Mouse (Mus musculus): Measurements from ENCODE around the gene Ttc39b.
A peak's percentile ranks its signal among the peaks of the same experiment; 100 is the strongest.
"Not testable (repeated sequence)": the region's sequence is repeated elsewhere in the genome, so short reads cannot be mapped to it uniquely, and the experiment has no call there.

The Ttc39b gene

DNA sequence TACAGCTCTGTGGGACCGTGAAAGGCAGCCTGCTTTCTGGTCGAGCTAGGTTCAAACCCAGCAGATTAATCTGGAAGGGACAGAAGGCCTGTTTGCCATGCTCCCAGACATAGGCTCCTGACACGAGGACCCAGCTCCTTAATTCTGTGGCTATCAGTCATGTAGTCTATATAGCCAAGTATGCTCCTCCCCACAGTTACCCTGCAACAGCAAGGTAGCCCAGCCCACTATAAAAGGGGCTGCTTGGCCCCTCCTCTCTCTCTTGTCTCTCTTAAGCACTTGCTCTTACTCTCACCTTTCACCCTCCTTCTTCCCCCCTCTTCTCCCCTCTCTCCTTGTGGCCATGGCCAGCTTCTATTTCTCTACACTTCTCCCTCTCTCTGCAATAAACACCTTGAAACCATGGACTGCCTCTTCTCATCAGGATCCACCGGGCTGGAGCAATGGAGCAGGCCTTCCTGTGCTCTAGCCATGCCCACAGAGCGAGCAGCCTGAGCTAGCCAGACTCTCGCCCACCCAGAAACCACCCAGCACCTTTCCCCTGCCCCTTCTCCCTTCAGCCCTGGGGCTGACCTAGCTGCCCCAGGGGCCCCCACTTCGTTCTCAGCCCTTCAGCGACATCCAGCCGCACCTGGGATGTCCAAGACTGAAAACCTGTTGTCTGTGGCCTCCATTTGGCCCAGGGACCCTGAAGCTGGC lies 51.0 kb downstream of the Ttc39b start:
- no peak for DNase-seq

DNA sequence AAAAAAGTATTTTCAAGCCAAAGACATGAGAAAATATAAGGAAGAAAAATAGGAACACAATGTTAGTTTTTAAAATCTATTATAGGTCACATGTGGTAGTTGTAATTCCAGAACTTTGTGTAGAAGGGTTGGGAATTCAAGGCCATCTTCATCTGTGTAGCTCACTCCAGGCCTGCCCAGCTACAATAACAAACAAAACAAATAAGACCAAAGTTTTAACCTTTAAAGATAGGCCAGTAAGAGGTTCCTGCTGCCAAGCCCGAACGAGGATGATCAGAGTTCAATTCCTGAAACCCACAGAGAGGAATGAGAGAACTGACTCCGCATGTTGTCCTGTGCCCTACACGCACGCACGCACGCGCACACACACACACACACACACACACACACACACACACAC lies 53.6 kb downstream of the Ttc39b start:
- DNase-seq: no peak

DNA sequence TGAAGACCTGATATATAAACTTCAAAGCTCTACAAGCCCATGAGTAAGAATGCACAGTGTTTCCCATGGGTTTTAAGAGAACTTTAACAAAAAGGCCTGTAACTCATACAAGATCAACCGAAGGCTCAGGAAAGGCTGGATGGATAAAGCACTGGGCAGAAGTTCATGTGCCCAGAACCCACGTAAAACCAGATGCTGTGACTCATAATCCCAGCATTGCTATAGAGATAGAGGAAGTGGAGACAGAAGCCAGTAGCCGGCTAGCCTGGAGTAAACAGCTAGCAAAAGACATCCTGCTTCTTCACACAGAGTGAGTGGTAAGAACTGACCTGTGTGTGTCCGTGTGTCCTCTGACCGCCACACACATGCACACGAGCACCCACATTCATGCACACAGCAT lies 54.4 kb downstream of the Ttc39b start:
- DNase-seq: no peak

DNA sequence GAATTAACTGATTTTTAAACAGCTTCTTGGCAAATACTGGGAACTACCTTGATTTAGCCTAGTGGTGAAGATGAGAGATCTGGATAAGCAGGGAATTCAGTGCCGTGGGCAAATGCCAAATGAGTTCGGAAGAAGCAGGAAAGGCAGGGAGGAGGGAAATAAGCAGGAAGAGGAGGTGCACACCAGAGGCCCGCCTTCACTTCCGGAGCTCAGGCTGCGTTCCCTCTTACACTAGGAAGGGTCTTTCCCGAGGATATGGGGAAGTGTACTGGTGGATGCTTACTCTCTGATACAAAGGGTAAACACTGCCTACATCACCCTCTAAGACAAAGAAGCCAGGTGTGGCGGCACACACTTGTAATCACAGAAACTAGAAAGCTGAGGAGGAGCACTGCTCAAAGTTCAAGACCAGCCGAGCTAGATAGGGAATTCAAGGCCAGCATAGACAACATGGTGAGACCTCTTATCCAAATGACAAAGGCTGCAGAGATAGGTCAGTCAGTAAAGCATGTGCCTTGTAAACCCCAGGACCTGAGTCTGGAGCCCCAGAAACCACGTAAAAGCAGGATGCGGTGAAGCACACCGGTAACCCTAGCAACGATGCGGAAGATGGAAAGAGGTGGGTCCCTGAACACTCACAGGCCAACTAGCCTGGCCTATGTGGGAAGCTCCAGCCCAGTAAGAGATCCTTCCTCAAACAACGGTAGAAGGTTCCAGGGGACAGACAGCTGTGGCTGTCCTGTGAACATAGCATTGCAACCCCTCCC lies 57.9 kb downstream of the Ttc39b start:
- DNase-seq: no peak

DNA sequence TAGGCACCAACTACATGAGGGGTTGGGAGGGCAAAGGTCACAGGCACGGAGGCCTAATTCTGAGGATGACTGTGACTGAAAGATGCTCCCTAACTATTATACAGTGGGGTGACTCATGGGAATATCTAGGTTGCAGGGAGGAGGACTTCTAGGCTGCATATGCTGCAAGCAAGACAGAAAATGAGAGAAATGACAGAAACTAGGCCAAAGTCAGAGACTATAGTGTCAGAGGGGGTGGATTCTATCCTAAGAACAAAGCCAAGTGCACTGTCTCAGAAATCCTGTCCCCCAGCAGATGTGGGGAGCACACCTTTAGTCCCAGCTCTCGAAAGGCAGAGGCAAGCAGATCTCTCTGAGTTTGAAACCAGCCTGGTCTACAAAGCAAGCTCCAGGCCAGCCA lies 59.2 kb downstream of the Ttc39b start:
- no peak for DNase-seq

DNA sequence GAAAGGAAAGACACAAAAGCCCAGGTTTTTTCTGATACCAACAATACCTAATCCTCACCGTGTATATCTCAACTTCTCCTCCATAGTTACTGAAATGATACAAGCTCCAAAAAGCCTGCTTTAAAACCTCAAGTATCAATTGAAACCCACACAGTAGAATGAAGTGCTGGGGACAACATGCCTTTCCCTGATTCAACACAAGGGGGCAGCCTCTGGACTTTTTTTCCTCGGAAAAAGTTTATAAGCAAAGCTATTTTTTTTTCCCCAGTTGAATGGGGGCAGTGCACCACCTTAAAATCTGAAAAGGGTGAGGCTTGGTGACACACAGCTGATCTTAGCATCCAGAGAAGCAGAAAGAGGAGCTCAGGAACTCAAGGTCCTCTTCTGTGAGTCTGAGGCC lies 62.1 kb downstream of the Ttc39b start:
- DNase-seq: peak; percentile 60

DNA sequence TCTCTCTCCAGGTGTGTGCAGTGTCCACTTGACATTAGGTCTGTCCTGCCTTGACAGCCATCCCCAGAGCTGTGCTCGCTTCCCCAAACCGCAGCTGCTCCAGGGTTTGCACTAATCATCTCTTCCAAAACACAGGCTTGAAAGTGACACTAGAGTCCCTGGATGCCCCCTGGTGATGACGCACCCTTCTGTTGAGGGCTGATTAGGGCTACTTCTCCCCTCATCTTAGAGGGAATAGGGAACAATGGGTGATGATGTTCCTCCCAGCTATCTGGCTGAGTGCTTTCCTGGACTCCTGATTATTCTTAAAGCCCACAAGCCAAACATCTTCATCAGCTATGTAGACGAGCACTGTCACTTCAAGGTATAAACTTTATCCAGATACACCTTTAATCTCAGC lies 64.4 kb downstream of the Ttc39b start:
- DNase-seq: no peak

DNA sequence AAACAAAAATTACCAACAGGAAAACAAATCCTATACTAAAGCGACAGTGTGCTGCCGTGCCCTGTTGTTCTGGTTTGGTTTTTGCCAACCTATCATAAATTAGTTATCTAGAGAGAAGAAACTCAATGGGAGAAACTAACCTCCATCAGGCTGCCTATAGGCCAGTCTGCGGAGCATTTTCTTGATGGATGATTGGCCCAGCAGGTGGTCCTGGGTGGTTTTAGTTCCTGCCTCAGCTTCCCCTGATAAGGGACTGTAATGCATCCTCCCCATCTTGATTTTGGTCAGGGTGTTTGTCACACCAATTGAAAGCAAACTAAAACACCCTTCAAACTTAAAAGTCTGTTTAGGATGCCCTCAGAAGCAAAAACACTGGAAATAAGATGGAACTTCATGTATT lies 65.8 kb downstream of the Ttc39b start:
- DNase-seq: no peak

DNA sequence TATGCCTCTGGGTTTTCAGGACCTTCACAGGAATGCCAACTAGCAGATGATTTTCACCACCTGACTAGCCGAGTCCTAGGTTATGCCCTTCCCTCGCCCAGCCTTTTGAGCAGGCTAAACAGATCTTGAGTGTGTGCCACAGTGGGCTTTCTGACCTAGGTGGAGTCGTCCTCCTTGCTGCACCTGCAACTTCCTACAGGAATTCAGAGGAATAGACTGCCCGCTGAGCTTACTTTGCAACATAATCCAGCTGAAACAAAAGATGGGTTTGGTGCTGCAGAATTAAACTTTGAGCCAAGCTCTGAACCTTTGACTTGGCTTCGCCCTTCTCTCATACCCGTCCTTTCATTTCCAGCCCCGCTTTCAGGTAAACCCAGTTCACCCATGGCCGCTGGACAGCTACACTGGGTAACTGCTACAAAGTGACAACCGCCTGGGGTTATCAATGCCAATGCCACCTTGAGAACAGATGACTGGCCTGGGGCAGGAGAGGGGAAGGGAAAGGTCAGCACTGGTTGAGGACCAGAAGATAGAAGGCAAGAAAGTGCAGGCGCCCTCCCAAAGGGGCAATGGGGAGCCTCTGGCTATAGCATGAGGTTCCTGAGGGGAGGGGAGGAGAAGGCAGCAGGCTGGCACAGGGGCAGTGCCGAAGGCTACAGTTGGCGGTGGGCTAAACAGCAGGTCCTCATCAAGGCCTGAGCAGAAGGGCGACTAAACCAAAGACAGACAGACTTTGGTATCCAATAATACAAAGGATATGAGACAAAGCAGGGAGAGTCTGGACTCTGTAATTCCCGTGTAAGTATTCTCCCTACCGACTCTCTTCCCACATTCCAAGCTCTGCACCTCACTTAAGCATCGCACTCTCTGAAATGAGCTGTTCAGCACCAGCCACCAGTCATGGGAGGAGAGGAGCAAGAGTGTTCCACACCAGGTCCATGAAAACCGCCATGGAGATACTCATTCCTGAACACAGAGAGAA lies 66.5 kb downstream of the Ttc39b start:
- DNase-seq: no peak

DNA sequence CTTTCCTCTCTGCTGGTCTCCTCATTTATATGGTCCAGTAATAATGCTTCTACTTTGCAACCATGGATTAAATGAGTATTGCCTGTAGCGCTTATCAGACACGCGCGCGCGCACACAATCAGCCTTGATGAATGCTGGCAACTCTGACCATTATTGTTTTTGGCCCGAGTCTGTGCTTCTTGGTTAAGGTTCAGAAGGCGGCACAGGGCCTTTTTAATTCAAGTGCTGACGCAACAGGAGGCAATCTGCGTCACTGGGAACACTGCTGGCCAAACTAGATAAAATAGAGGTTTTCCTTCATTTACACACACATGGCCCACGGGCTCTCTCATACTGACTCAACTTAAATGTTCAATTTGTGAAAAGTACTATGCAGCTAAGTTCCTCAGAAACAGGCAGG lies 67.3 kb downstream of the Ttc39b start:
- no peak for DNase-seq

DNA sequence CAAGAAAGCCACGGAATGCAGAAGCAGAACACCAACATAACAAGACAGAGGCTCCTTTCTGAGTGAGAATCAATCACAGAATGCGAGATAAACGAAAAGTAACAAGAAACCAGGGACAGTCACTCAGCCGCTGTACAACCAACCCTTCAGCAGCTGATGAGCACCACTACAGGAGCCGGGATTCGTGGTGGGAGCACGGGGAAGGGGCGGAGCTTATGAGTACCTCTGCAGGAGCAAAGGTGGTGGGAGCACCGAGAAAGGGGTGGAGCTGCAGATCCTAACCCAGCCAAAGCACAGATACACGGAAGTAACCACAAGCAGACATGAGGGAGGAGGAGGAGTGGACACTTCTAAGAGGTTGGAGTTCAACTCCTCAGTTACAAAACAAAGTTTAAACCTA lies 69.1 kb downstream of the Ttc39b start:
- DNase-seq: no peak

DNA sequence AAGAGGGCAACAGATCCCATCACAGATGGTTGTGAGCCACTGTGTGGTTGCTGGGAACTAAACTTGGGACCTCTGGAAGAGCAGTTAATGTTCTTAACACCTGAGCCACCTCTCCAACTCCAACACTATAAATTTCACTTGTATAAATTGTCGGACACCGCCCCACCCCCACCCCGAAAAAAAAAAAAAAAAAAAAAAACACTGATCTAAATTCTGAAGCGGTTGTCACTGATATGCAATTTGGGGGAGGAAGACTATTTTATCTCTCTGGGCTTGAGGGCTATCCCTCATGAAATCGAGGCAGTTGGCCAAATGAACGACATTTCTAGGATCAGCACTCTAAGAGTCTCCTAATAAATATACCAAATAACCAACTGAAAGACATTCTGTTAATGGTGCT lies 70.4 kb downstream of the Ttc39b start:
- no peak for DNase-seq

DNA sequence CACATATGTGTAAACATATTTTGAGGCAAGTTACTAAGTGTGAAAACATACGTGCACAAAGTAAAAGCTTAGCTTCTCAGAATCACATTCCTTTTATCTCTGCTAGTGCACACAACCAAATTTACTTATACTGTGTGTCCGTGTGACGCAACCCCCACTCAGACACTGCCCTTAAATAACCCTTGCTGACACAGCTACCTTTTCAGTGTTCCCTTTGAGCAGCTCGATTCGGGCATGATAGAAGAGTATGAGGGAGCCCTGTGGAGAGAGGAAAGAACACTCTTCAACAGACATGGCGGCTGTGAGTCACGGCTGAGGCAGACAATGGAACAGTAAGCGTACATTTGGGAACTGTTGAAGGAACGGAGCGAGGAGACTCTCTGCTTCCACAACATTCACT lies 80.3 kb downstream of the Ttc39b start:
- DNase-seq: no peak

DNA sequence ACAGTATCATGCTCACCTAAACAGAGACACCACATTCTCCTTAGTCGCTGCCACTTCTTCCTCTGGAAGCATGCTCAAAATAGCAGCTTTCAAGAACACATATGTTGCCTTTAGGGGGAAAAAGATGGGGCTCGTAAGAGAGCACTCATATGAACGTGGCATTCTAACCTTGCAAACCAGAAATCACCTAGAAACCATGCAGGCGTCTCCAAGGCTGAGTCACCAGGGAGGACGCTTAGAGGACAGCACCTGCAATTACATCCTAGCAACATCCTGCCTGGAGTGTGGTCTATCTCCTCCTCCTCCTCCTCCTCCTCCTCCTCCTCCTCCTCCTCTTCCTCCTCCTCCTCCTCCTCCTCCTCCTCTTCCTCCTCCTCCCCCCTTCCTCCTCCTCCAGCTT lies 82.4 kb downstream of the Ttc39b start:
- DNase-seq: no peak

DNA sequence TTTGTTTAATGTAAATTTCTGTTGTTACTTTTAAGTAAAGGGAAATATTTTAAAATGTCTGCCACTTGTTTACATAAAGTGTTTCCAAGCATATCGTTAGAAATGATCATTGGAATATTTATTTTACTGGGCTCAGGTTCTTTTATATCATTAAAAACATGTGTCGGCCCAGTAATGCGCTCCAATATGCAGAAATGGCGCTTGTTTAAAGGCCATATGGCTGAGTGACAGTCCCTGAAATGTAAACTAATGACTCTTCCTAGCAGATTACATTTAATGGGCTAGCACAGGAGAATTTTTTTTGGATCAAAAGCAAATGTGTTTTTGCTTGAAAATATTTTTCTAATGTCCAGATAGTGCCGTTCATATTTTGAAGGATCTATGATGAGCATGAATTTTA lies 86.4 kb downstream of the Ttc39b start:
- no peak for DNase-seq

DNA sequence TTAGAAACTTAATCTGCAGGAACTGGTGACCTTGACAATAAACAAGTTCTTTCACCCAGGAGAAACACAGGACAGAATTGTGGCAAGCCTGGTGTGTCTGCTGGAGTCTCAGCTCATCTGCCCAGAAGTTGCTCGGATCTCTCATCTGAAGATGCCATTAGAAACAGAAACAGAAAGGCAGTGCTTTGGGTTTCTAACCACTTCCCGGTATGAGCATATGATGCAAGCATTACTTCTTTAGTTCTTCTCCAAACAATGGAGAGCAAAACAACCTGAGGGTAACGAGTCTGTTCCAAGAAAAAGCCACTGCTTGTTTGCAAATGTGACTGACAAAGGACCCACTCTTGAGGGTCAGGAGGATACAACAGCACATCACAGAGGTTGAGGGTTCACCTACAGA lies 88.8 kb downstream of the Ttc39b start:
- not testable (repeated sequence) for DNase-seq

DNA sequence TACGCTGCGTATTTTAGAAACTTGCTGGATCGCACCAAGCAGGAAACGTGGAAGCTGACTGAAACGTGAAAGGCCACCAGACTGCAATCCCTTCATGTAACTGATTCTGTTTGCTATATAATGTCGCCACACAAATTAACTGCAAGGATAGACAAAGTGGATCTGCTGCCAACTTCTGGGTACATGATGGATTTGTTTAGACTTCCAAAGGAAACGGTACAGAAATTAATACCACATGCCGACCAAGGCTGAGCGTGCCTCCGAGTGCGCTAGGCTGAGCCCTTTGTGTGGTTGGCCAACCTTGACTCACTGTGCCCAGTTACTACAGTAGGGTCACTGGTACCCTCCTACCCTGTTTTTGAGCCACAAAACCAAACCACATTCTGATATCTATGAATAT lies 89.3 kb downstream of the Ttc39b start:
- DNase-seq: no peak

DNA sequence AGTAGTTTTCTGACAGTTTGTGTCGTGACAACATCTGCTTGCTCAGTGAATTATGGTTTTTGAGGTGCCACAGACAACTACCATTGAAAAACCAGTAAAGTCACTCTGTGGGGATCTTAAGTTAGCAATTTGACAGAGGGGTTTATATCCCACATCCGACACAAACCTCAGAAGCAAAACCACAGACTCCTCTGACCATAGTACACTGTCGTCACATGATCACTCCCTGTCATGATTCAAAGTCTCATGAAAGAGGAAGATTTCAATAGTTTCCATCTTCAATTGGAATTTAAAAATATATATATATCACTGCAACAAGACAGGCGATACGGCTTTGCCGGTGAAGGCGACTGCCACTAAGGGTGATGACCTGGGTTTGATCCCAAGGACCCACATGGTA lies 89.9 kb downstream of the Ttc39b start:
- no peak for DNase-seq

DNA sequence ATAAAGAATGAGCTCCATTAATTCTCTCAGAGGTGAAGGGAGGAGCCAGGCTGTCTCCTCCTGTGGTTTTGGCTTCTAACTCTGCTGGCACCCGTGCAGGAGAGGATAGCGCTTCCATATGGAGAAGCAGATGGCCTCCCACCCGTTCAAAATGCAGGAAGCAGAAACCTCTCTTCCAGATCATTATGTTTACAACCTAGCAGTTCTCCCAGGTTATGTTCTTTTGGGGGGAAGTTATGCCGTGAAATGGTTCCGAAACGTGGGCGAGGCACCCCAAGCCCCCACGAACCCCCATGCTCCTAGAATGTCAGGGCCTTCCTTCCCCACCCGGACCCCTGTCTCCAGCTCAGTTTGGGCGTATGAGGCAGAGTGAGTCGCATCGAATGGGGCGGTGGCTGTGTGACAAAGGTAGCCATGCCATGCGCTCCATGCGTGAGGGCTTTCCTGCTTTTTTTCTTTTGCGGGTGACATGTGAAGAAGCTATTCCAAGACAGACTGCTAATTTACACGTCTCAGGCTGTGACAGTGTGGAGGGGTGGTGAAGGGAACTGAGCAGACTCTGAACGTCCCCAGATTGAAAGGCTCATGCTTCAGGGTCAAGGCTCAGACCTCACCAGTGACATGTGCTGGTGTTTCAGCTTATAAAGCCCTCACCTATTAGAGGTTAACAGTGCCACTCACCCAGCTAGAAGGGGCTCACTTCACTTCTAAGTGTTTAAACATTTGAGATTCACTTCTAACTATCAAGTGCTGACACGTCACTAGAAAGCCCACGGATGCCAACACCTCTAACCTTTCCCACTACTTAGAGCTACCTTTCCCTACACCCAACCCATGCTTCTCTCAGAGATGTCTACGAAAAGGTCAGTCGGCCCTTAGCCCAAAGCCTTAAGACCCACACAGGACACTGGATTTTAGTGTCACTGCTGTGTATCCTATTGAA lies 90.6 kb downstream of the Ttc39b start:
- DNase-seq: no peak

DNA sequence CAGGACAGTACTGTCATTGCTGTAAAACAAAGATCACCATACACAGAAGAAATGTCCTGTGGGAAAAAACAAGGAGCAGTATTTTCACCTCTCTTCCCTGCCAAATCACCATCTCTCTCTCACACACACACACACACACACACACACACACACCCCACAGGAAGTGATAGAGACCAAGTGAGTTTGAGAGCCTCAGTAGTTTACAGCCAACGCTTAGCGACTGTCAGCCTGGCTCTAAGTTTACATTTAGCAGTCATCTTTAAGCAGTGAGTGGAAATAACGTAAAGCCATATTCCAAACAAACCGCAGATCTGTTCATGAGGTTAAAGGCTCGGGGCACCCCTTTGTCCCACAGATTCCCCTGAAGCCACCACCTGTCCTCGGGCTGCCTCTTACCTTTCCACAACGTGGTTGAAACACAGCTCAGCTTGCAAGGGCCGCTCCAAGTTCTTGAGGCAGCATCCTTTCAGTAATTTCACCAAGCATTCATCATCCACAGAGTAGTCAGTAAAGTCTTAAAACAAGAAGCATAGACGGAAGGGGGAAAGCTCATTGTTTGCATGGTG lies 91.7 kb downstream of the Ttc39b start:
- no peak for DNase-seq

DNA sequence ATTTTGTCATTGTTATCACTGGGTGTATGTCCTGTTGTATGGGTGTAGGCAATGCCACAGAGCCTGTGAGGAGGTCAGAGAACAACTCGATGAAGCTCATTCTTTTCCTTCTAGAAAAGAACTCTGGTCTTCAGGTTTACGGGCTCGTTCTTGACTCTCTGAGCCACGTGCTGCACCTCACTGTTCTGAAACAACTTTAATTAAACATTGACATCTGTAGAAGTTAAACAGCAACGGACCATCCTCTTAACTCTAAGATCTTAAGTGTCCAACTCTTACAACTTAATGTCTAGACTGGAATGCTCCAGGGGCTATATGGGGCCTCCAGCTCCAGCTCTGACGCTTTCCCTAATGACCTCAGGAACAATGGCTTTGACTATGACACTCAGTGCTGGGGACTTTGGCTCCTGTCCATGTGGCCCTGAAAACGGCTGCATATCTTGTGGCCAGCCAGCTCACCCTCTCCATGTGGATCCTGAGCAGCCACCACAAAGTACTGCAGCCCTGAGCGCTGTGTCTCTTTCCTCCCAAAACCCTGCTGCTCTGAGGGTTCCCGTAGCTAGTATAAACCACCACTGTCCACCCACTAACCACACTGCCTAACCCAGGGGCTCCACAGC lies 95.3 kb downstream of the Ttc39b start:
- DNase-seq: peak; percentile 47

DNA sequence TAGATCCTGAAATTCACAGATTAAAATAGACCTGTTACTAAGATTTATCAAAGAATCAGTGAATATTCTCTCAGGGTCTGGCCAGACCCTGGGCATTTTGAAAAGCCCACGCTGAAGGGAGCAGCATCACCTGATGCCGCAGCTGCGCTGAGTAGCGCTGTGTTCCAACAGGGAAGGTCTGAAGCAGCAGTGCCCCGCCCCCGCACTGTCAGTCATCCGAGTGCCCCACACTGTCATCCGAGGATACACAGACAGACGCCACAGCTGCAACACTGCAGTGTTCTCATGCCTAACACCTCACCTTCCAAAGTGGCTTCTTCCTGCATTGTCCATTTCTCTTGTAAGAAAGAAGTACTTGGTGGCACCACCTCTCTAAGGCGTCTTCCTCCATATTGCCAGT lies 96.0 kb downstream of the Ttc39b start:
- DNase-seq: peak; percentile 21

Data from retina, postnatal 1 day (tissue).